Mouse (Mus musculus) induced T-regulatory cell, adult 2 months (primary cell): ENCODE results near the gene Plekha5.

ENCODE experiments used
- DNase-seq: peaks from one replicate; pipeline ENCODE4 v3.0.0-alpha.2; 2012; ENCODE audit warnings: low read depth

Gene Plekha5

DNA sequence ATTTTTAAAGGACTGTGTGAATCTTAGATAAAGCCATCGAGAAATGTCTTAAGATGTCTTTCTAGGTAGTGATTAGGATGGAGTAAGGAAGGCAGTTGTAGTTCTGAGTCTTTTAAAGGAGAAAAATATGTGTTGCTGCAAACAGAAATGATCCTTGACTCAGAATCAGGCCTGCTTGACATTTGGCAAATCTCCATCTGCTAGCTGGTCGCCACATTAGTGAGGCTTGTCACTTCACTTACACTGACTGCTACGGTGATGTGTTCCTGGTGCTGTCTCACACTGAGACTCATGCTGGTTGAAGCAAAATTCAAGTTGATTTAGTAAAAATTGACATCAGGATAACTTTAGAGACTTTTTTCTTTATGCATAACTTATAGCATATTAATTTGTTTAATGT lies 32.0 kb downstream of the Plekha5 start:
- DNase-seq = no peak

DNA sequence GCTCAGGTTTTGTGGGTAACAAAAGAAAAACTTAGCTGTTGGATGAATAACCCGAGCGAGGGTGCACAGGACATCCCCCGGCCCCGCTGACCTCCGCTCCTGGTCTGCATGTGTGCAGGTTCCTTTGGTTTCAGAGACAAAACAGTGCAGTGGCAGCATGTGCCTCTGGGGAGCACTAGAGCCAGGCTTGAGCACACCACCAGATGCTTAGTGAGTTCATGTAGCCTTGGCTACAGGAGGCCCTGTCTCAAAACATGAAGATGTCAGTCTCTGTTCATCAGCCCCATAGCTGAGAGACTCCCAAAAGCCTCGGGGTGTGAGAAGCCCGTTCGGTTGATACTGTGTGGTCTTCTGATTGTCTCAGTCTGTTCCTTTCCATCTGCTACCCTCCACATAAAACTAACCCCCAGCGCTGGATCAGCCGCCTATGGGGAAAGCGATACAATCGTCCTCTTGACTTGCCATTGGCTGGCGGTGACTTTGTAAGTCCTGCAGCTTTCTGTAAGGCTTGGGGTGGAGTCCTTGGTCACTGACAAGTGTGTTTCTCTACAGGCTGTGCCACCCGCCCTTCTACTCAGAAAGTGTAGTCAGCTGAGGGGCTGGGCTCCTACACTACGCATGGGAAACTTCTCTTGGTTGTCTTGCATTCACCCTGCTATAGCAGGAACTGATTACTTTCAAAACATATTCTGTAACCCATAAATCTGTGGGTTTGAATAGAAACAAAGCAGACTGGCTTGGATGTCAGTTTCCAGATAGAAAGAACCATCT lies 32.7 kb downstream of the Plekha5 start:
- DNase-seq = no peak

DNA sequence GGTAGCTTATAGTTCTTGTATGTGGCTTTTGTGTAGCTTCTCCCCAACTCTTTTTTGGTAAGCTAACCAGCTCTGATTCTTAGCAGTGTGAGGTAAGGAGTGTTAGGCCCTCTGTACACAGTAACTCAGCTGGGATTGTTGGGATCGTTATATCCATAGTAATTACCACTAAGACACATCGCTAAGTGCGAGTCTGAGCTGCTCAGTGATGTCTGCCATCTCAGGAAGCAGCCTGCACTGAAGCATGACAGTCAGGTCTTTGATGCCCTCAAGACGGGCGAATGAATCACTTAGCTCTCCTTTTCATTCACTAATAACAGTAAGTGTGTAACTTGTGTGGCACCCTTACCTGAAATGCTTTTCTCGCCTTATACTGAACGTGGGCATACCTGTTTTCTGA lies 36.5 kb downstream of the Plekha5 start:
- DNase-seq = no peak

DNA sequence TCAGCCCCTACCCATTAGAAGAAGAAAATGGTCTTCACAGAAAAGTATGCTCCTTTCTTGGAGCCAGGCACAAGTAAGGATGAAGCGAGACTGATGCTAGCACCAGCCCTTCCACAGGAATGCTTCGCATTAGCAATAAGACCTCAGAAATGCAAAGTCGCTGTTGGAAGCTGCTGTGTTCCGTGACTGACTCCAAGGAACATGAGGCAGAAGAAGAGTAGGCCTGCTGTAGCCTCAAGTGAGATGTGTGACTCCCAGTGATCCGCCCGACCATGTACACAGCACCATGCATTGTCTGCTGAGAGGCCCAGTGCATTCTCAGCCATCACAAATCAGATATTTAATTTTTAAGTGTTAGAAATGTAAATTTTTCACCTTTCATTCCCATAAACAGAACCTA lies 41.0 kb downstream of the Plekha5 start:
- DNase-seq = no peak

- peak; percentile 65 for DNase-seq
Observed at GRCm38 (mm10) chr6:140465946-140466646, 42.2 kb downstream of the Plekha5 start.

DNA sequence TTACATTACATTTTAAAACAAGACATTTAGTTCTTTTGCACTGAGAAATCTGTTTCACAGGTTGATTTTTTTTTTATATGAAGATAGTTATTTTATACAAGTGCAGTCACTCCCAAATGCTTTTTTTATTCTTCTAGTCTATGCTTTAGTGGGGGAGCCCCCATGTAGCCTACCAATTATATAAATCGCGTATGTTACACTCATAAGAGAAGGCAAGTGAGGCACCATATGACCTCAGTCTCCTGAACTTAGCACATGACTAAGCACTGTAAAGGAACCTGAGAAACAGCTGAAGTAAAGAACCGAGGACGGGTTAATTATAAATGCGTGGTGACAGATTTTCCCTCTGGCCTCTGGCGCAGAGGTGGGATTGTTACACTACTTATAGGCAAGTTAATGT lies 43.0 kb downstream of the Plekha5 start:
- DNase-seq = peak; percentile 22

GRCm38 (mm10) chr6:140467851-140468250 lies 44.0 kb downstream of the Plekha5 start:
- no peak for DNase-seq

DNA sequence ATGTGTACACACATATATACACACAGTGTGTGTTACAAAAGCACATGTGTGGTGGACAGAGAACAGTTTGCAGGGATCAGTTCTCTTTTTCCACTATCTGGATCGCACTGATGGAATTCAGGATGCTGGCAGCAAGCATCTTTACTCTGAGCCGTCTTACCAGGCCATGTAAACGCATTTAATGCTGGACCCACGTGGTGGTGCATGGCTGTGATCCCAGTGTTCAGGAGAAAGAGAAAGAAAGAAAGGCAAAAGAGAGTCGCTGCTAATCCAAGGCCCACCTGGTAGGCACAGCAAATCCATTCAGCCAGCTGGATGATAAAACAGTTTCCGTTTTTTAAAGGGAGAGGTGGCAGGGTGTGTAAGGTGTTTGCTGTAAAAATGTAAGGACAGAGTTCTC lies 45.9 kb downstream of the Plekha5 start:
- no peak for DNase-seq

GRCm38 (mm10) chr6:140471751-140472150 lies 47.9 kb downstream of the Plekha5 start:
- DNase-seq = no peak

DNA sequence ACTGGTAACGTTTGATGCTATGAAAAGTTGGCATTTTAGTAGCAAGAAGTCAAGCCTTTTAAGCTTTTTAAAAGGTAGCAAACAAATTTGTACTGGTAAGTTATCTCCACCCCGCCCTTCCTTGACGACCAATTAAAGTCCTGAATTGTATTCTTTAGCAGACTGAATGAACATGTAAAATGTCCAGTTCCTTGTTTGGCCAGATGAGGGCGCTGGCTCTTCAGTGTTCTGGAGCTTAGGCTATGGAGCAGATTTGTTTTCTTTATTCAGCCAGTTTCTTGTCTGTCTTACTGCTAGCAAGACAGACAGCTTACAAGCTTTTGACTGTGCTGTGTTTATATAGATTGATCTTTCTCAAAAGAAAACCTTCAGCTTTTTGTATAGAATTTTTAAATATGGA lies 48.5 kb downstream of the Plekha5 start:
- DNase-seq = peak; percentile 75

GRCm38 (mm10) chr6:140475393-140476087 lies 51.7 kb downstream of the Plekha5 start:
- DNase-seq = no peak

DNA sequence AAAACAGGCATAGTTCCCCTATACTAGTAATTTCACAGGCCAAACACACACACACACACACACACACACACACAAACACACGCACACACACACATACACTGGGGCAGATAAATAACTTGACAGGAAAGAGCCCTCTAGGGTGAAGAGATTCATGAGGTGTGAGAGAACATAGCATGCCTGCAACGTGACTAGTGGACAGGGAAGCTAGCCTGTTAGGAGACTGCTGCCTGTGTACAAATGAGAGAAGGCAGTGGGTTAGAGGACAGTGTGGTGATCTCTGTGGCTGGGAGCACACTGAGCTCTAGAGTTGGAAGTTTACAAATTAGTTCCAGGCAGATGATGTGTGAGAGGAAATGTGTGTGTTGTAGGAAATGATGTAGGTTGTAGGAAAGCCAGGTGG lies 53.1 kb downstream of the Plekha5 start:
- no peak for DNase-seq

GRCm38 (mm10) chr6:140478031-140478430 lies 54.2 kb downstream of the Plekha5 start:
- DNase-seq = no peak

- no peak for DNase-seq
Observed at GRCm38 (mm10) chr6:140478943-140479342, 55.1 kb downstream of the Plekha5 start.

DNA sequence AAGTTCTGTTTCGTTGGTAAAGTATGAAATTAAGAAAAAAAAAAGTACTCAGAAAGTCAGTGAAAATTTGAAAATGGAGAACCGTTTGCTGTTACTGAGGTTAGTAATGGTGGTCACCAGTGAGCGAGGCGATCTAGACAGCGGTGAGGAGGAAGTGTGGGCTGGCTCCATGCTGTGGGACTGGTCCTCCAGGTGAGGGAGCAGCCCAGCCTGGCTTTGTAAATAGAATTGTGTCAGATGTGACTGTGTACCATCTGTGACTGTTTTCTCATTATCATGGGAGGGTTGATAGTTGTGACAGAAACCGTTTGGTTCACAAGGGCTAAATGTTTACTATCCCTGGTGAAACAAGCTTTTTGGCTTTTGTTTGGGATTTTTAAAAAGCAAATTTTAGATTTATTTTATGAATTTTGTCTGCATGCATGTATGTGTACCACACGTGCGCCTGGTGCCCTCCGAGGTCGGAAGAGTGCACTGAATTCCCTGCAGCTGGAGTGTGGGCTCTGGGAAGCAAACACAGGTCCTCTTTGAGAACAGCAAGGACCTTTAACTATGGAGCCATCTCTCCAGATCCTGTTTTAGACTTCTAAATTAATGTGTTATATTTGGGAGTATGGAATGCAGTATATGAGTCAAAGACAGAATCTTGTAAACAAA lies 56.7 kb downstream of the Plekha5 start:
- no peak for DNase-seq

DNA sequence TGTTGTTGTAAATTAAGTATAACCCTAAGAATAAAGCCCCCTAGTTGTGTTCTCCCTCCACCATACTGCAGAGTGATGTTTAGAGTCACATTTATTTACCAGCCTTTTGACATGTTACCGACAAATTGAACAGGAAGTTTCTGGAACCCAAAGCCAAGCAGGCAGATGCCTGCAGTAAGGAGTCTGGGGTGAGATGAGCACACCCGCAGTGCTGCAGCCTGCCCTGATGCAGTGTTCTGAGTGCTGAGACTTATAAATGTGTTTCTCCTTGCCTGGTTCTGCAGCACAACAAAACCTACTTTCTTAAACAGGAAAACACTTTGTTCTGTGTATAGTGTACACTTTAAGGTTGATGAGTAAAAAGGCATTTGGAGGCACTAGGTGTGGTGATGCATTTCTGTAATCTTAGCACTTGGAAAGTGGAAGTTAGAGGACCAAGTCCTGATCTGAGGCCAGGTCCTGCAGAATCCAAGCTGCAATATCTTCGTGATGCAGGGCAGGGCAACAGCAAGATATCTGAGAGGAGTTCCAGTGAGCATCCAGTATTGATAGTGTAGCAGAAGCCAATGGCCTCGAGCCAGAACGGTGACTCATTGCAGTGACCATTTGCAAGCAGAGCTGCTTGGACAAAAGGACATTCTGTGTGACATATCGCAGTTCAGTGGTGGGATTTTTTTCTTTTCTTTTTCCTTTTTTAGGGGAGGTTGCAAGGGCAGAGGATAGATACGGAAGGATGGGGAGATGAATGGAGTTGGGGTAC lies 58.0 kb downstream of the Plekha5 start:
- DNase-seq = no peak

GRCm38 (mm10) chr6:140484170-140484569 lies 60.3 kb downstream of the Plekha5 start:
- no peak for DNase-seq

GRCm38 (mm10) chr6:140485636-140486035 lies 61.8 kb downstream of the Plekha5 start:
- DNase-seq = no peak

DNA sequence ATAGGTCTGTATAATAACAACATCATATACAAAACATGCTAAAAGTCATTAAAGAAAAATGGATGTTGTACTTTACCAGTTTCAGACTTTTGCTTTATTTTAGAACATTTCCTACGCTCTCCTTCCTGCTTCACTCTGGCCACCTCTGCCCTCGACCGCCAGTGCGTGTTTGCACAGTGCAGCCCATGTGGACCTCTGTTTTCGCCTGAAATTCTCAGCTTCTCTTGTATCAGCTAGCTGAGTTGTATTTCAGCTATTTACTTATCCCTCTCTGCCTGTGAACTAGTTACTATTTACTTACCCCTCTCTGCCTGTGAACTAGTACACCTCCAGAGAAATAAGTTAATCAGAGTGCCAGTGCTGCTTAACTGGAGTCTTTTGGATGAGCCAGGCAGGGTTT lies 62.8 kb downstream of the Plekha5 start:
- DNase-seq = no peak

DNA sequence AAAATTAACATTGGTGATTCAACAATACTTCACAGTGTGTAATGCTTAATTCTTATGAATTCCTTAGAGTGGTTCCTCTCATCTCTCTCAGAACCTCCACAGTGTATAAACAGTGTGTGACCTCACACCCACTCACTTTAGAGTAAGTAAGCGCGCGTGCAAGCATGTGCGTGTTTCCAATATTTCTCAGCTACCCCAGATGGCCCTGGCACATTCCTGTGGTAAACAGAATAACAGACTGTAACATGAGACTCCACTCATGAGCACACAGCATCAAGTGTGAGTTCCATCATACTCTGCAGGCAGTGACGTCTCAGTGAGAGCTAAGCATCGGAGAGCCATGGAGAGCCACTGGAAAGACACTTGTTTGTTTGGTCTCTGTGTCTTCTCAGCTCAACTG lies 63.6 kb downstream of the Plekha5 start:
- DNase-seq = no peak

DNA sequence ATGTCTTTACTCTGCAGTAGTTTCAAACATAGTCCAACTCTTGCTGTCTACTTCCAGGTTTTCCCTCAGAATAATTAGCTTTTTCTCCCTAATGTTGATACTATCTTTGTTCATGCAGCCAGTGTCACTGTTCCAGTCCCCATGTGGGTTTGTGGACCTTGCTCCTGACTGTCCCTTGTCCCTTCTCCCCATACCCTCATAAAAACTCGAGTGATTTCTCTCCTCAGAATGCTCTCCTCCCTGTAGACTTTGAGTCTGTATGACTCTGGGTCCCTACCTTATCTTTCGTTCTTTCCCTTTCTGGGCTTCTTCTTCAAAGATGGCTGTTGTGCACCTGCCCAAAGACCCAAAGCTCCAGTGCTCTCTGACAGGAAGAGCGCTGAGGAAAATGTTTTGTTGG lies 64.8 kb downstream of the Plekha5 start:
- DNase-seq = no peak

DNA sequence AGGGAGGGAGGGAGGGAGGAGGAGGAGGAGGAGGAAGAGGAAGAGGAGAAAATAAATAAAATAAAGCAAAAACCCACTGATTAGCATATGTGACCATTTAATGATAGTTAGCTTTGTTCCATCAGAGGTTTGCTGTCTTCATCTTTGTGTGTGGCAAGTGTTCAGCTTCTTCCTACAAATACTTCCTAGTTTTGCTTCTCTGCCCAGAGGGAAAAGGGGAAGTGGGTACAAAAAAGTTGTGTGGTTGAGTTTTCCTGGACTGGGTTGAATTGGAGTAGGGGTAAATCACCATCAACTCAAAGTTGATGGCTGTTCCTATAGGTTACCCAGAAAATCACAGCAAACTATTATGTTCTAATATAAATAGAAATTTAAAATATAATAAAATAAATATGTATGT lies 65.7 kb downstream of the Plekha5 start:
- DNase-seq = no peak
